Mouse (Mus musculus) mouse trophoblast stem cell (cell line): Measurements from ENCODE around the gene Cap2.

Experiments used
- in situ Hi-C, 2 experiments: fragments of 300-500 bp; cut with MseI, MboI; formaldehyde crosslinking; loops; 2 replicates in 1 of 2; 3 replicates in 1 of 2; pipeline ENCODE4 v1.15.1; 2025

Cap2 gene

GRCm38 (mm10) chr13:46525295-46526255 is 23.9 kb downstream of the Cap2 start:
- in situ Hi-C loops = no loop called here

- in situ Hi-C loops = no loop called here
Observed at GRCm38 (mm10) chr13:46526645-46527044, 25.0 kb downstream of the Cap2 start.

- in situ Hi-C loops = no loop called here
Observed at GRCm38 (mm10) chr13:46527340-46527739, 25.7 kb downstream of the Cap2 start.

- in situ Hi-C loops = no loop called here
Observed at GRCm38 (mm10) chr13:46529037-46529436, 27.4 kb downstream of the Cap2 start.

GRCm38 (mm10) chr13:46530546-46530945 is 28.9 kb downstream of the Cap2 start:
- in situ Hi-C loops = no loop called here

- in situ Hi-C loops = no loop called here
Observed at GRCm38 (mm10) chr13:46531676-46532075, 30.0 kb downstream of the Cap2 start.

GRCm38 (mm10) chr13:46532276-46532675 is 30.6 kb downstream of the Cap2 start:
- in situ Hi-C loops = no loop called here

- in situ Hi-C loops = no loop called here
Observed at GRCm38 (mm10) chr13:46533342-46534129, 31.9 kb downstream of the Cap2 start.

- in situ Hi-C loops = no loop called here
Observed at GRCm38 (mm10) chr13:46534171-46534968, 32.7 kb downstream of the Cap2 start.

GRCm38 (mm10) chr13:46534969-46535785 is 33.5 kb downstream of the Cap2 start:
- in situ Hi-C loops = no loop called here

GRCm38 (mm10) chr13:46539284-46539683 is 37.6 kb downstream of the Cap2 start:
- in situ Hi-C loops = no loop called here

GRCm38 (mm10) chr13:46540943-46541342 is 39.3 kb downstream of the Cap2 start:
- in situ Hi-C loops = no loop called here

- in situ Hi-C loops = no loop called here
Observed at GRCm38 (mm10) chr13:46542782-46543181, 41.1 kb downstream of the Cap2 start.

- in situ Hi-C loops = no loop called here
Observed at GRCm38 (mm10) chr13:46544608-46545007, 43.0 kb downstream of the Cap2 start.

GRCm38 (mm10) chr13:46545081-46545480 is 43.4 kb downstream of the Cap2 start:
- in situ Hi-C loops = no loop called here

GRCm38 (mm10) chr13:46546846-46547245 is 45.2 kb downstream of the Cap2 start:
- in situ Hi-C loops = no loop called here

- in situ Hi-C loops = no loop called here
Observed at GRCm38 (mm10) chr13:46547253-46547652, 45.6 kb downstream of the Cap2 start.

- in situ Hi-C loops = no loop called here
Observed at GRCm38 (mm10) chr13:46548132-46548531, 46.5 kb downstream of the Cap2 start.

GRCm38 (mm10) chr13:46548600-46549179 is 47.0 kb downstream of the Cap2 start:
- in situ Hi-C loops = no loop called here

- in situ Hi-C loops = no loop called here
Observed at GRCm38 (mm10) chr13:46550627-46551026, 49.0 kb downstream of the Cap2 start.
